Mouse (Mus musculus) stomach, postnatal 0 days (tissue): ENCODE measurements around the gene 1190005I06Rik. TPM values are rescaled to one million over a fixed set of nuclear protein-coding genes. Genes with fewer than 3 reads are reported as not detected.

Source experiments
- ATAC-seq: fragments of 200-750 bp; cut with Nextera tagmentation; 2 replicates; pipeline ENCODE4 v1.8.0; 2017; ENCODE audit not compliant: low FRiP score, low TSS enrichment
- DNase-seq: peaks from one replicate; pipeline ENCODE4 v3.0.0-alpha.2; 2016; ENCODE audit warnings: low spot score
- H3K27ac ChIP-seq: fragments of 300-500 bp; sonication (generic); replicated peaks from 2 replicates; pipeline ENCODE4 v1.5.1; 2014; ENCODE audit warnings: mild to moderate bottlenecking, control low read depth
- H3K27me3 ChIP-seq: fragments of 300-500 bp; sonication (generic); 2 replicates; pipeline ENCODE4 v1.6.1; 2014; ENCODE audit warnings: low read length; ENCODE audit not compliant: control insufficient read depth, insufficient read depth
- H3K36me3 ChIP-seq: fragments of 300-500 bp; sonication (generic); 2 replicates; pipeline ENCODE4 v1.6.1; 2014; ENCODE audit warnings: low read length, mixed read lengths; ENCODE audit not compliant: control insufficient read depth, insufficient read depth
- H3K4me1 ChIP-seq: fragments of 300-500 bp; sonication (generic); replicated peaks from 2 replicates; pipeline ENCODE4 v1.6.1; 2014; ENCODE audit warnings: antibody characterized with exemption; ENCODE audit not compliant: control insufficient read depth, insufficient read depth
- H3K4me2 ChIP-seq: fragments of 300-500 bp; sonication (generic); replicated peaks from 2 replicates; pipeline ENCODE4 v1.6.1; 2014; ENCODE audit warnings: low read depth, mild to moderate bottlenecking, control low read depth, moderate library complexity
- H3K4me3 ChIP-seq: fragments of 300-500 bp; sonication (generic); 2 replicates; pipeline ENCODE4 v1.5.1; 2014; ENCODE audit warnings: low read depth, low read length, control low read depth
- H3K9ac ChIP-seq: fragments of 300-500 bp; sonication (generic); 2 replicates; pipeline ENCODE4 v1.6.1; 2014; ENCODE audit warnings: mild to moderate bottlenecking, low read length, control low read depth, mixed read lengths
- H3K9me3 ChIP-seq: fragments of 300-500 bp; sonication (generic); 2 replicates; pipeline ENCODE4 v1.6.1; 2016; ENCODE audit warnings: low read length; ENCODE audit not compliant: control insufficient read depth
- CTCF ChIP-seq: IDR thresholded peaks from 2 replicates; pipeline ENCODE4 v1.5.1; 2016; ENCODE audit warnings: antibody characterized with exemption, low read depth, mild to moderate bottlenecking, moderate library complexity
- EP300 ChIP-seq: optimal IDR thresholded peaks from 2 replicates; pipeline ENCODE3; 2016; ENCODE audit warnings: antibody characterized with exemption
- WGBS: fragments of 180-500 bp; shearing (Covaris S2); extraction: QIAGEN DNeasy Blood & Tissue Kit; methylation state at CpG from one replicate; pipeline ENCODE4 v1.1.7; 2014; 5-methylcytosine and 5-hydroxymethylcytosine counted together
- polyA plus RNA-seq: library from polyadenylated mRNA; unstranded; fragments of >200 nt; fragmentation: Nextera tagmentation; extraction: Ambion mirVana; gene quantifications from 2 replicates; pipeline ENCODE4 v1.2.1, GENCODE M21; 2015

The 1190005I06Rik gene
- polyA plus RNA-seq, 1 experiment from 2014 or later, result 14.0 TPM

- DNase-seq (no peak), ATAC-seq (no peak)
- Histone ChIP-seq H3K36me3 (no peaks in the 10 kb centered on the region), H3K27ac (no peak overlapping the region), H3K4me1 (no peaks in the 10 kb centered on the region), H3K9me3 (no peaks in the 10 kb centered on the region), H3K9ac (no peak overlapping the region), H3K4me3 (no peak overlapping the region), H3K4me2 (no peak overlapping the region), H3K27me3 (no peaks in the 10 kb centered on the region)
- WGBS, result 70% methylated on average over 10 of the region's 10 CpGs
- TF ChIP-seq EP300, result no peak
- peak; percentile 31 for TF ChIP-seq CTCF
Measured at GRCm38 (mm10) chr8:120642031-120642662, 5.3 kb downstream of the 1190005I06Rik start.

GRCm38 (mm10) chr8:120641245-120641644 lies 6.2 kb downstream of the 1190005I06Rik start:
- no peak for ATAC-seq

GRCm38 (mm10) chr8:120634329-120634839 lies 13.0 kb downstream of the 1190005I06Rik start:
- Histone ChIP-seq H3K27ac (no peak overlapping the region), H3K9me3 (no peaks in the 10 kb centered on the region), H3K9ac (peak overlapping the region; percentile 56), H3K36me3 (no peaks in the 10 kb centered on the region), H3K4me1 (peaks cover 3% of the 10 kb centered on the region; the same call in 1 of the 2 replicates), H3K4me3 (peak overlapping the region; percentile 59), H3K27me3 (no peaks in the 10 kb centered on the region), H3K4me2 (peak overlapping the region; percentile 96)
- DNase-seq, result peak; percentile 84
- WGBS, result 1% methylated on average over 31 of the region's 42 CpGs
- TF ChIP-seq EP300 (no peak), CTCF (no peak)
- peak; percentile 83 for ATAC-seq

More at GRCm38 (mm10) chr8:120641245-120641644, 6.2 kb downstream of the 1190005I06Rik start:
- Histone ChIP-seq H3K4me2 (no peak overlapping the region), H3K4me1 (no peaks in the 10 kb centered on the region), H3K36me3 (no peaks in the 10 kb centered on the region), H3K9me3 (no peaks in the 10 kb centered on the region), H3K4me3 (no peak overlapping the region), H3K27me3 (no peaks in the 10 kb centered on the region), H3K9ac (no peak overlapping the region), H3K27ac (no peak overlapping the region)
- WGBS, result 43% methylated on average over 8 of the region's 8 CpGs
- no peak for DNase-seq
- TF ChIP-seq EP300 (no peak), CTCF (no peak)

GRCm38 (mm10) chr8:120633665-120634271 lies 13.7 kb downstream of the 1190005I06Rik start:
- DNase-seq (peak; percentile 39), ATAC-seq (peak; percentile 22; the same call in 1 of the 2 replicates)
- Histone ChIP-seq H3K27me3 (no peaks in the 10 kb centered on the region), H3K4me2 (peak overlapping the region; percentile 96), H3K4me3 (peak overlapping the region; percentile 59), H3K9ac (peak overlapping the region; percentile 56), H3K27ac (no peak overlapping the region), H3K36me3 (no peaks in the 10 kb centered on the region), H3K9me3 (no peaks in the 10 kb centered on the region), H3K4me1 (peaks cover 3% of the 10 kb centered on the region; the same call in 1 of the 2 replicates)
- 3% methylated on average over 37 of the region's 44 CpGs for WGBS
- TF ChIP-seq EP300 (no peak), CTCF (no peak)

GRCm38 (mm10) chr8:120632969-120633664 lies 14.3 kb downstream of the 1190005I06Rik start:
- H3K9me3 ChIP-seq, result no peaks in the 10 kb centered on the region
- no peaks in the 10 kb centered on the region for H3K36me3 ChIP-seq
- DNase-seq (no peak), ATAC-seq (no peak)
- WGBS, result 43% methylated on average over 17 of the region's 17 CpGs
- H3K4me1 ChIP-seq, result peaks cover 3% of the 10 kb centered on the region; the same call in 1 of the 2 replicates
- no peaks in the 10 kb centered on the region for H3K27me3 ChIP-seq
- peak overlapping the region; percentile 96 for H3K4me2 ChIP-seq
- TF ChIP-seq CTCF (no peak), EP300 (no peak)
- no peak overlapping the region for H3K9ac ChIP-seq
- no peak overlapping the region for H3K27ac ChIP-seq
- peak overlapping the region; percentile 59; the same call in 1 of the 2 replicates for H3K4me3 ChIP-seq
